Mouse (Mus musculus) c-Kit-negative CD71-positive TER-119-positive erythroid progenitor cells, embryonic 14.5 days (primary cell): ENCODE measurements around the gene Cdca3.
"Not testable (repeated sequence)": the region's sequence is repeated elsewhere in the genome, so short reads cannot be mapped to it uniquely, and the experiment has no call there.

Experiments used
- DNase-seq: peaks from one replicate; pipeline ENCODE4 v3.0.0-alpha.2; 2013; ENCODE audit warnings: low read depth, low spot score

The Cdca3 gene

DNA sequence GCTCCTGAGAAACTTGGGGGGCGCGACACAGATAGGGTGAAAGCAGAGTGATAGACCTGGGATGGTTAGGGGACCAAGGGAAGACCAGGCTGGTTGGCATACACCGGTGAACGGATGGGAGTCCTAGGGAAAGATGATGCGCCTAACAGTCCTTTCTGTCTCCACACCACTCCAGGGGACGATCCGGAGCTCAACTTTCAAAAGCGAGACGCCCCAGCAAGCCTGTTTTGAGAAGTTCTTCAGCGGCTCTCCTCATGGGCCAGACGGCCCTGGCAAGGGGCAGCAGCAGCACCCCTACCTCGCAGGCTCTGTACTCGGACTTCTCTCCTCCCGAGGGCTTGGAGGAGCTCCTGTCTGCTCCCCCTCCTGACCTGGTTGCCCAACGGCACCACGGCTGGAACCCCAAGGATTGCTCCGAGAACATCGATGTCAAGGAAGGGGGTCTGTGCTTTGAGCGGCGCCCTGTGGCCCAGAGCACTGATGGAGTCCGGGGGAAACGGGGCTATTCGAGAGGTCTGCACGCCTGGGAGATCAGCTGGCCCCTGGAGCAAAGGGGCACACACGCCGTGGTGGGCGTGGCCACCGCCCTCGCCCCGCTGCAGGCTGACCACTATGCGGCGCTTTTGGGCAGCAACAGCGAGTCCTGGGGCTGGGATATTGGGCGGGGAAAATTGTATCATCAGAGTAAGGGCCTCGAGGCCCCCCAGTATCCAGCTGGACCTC, 20.1 kb upstream of the Cdca3 start:
- peak; percentile 58 for DNase-seq

DNA sequence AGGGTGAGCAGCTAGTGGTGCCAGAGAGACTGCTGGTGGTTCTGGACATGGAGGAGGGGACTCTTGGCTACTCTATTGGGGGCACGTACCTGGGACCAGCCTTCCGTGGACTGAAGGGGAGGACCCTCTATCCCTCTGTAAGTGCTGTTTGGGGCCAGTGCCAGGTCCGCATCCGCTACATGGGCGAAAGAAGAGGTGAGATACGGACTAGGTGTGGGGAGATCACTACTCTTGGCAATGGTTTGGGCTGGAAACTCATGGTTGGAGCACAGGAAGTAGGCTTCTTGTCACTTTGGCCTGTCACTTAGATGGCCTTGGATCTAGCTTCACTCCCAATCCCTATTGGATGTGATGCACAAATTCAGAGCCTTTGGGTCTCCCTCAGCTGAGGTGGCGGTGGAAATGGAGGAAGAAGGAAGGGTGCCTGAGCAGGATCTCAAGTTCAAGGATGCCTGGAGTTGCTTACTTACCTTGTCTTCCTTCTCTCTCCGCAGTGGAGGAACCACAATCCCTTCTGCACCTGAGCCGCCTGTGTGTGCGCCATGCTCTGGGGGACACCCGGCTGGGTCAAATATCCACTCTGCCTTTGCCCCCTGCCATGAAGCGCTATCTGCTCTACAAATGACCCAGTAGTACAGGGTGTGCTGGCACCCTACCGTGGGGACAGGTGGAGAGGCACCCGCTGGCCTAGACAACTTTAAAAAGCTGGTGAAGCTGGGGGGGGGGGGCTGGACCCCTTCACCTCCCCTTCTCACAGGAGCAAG, 19.4 kb upstream of the Cdca3 start:
- DNase-seq: no peak

DNA sequence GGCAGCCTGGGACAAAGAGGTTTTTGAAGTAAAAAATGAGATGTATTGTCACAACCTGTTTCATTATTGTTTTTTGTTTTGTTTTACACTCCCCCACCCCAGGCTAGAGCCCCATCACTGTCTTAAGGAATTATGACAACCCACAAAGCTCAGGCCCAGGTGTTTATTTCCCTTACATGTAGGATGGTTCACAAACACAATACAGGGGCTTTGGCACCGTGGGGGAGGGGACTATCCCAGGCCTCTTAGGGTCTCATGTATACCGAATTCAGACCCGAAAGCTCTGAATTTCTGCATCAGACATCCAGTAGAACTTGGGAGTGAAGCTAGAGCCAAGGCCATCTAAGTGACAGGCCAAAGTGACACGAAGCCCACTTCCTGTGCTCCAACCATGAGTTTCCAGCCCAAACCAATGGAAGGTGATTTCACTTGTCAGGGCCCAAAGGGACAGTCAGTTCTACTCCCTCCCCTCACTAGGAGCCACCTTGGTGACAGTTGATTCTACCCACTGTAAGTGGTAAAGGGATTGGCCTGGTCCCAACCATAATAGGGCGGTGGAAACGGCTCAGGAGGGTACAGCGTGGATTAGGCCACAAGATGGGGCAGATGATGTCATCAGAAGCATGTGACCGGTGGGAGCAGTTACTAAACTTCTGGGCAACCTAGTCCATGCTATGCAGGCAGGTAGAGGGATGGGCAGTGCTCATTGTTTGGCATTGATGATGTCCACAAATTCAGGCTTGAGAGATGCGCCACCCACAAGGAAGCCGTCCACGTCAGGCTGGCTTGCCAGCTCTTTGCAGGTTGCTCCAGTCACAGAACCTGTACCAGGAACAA, 18.6 kb upstream of the Cdca3 start:
- not testable (repeated sequence) for DNase-seq

DNA sequence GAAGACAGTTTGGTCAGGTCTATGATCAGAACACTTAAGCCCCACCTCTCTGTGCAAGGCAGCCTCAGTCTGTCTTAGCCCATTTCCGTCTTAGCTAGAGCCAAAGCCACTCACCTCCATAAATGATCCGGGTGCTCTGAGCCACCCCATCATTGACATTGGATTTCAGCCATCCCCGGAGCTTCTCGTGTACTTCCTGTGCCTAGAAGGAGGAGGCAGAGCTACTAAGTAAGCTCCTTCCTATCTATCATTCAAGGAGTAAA, 18.0 kb upstream of the Cdca3 start:
- DNase-seq: no peak

DNA sequence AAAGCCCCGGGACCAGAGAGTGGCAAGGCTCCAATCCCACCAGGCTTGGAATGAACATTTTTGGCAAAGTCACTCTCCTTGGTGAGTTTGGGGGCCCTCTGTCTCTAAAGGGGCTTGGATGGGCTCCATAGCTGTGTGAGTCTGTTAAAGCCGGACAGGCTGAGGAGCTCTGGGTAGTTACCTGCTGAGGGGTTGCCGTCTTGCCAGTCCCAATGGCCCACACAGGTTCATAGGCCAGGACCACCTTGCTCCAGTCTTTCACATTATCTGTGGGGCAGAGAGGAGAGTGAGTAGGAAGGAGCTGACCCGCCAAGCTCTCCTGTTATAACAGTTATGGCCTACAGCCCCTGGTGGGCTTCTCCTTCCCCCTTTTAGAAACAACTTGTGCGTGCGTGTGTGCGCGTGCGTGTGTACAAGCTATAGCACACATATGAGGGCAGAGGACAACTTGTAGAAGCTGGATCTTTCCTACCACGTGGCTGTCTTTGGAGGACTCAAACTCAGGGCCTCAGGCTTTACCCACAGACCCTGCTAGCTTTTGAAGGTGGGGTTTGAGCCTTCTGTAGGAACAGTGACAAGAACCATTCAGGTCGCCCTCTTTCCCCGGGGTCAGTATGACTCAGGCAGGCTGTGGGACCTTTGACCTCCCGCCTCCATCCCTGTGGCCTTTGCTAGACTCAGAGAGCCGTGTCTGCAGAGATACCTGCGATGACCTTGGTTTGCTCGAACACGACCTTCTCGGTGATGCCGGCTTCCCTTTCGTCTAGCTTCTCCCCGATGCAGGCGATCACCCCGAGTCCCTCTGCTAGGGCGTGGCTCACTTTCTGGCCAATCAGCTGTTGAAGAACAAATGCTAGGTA, 17.4 kb upstream of the Cdca3 start:
- DNase-seq: no peak

DNA sequence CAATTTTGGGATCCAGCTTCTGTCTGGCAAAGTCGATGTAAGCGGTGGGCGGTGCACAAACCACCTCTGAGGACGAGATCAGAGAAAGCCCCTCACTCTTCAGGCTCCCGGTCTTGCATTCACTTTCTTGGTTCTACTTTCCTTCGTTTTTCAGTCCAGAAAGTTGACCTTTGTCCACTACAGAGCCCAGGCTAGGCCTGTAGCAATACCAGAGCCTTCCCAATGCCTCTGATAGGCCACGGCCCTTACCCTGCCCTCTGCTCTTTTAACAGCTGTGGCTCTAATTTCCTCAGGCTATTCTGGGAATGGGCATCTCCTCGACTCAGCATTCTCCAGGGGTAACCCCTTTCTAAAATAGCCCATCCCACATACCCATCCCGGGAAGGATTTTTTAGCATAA, 16.5 kb upstream of the Cdca3 start:
- DNase-seq: no peak

DNA sequence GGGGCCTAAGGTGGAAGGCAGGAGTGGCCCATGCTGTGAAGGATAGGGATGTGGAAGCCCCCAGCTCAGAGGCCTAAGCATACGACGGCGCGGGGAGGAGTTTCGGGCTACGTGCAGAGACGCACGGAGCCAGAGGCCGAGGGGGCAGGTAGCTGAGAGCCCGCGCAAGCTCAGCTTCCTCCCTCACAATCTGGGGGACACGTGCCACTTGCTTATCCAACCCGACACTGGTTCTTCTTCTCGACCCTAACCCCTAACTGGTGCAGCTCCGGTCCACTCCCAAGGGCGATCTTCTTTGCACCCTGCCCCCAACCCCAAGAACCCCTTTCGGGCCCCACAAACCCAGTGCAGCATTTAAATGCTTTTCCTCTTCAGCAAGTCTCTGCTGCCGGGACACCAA, 15.9 kb upstream of the Cdca3 start:
- DNase-seq: no peak

DNA sequence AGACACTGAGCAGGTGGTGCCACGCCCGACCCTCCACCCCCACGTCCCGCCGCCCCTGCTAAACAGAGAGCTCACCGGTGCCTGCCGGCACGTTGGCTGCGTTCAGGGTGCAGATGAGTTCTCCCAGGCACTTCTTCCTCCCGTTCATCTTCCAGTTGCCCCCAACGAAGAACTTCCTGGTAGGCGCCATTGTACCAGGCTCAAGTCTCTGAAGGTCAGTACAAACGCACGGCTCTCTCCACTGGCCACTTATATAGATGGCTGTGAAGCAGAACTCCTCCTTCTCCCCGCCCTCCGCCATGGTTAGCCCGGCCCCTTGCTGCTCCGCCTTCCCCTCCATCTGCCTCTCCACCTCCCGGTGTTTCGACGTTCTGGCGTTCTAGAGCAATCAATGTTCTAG, 15.4 kb upstream of the Cdca3 start, which contains the start of gene Tpi1:
Gene Tpi1, minus strand, starts transcription at position 364 of the 400 bp plus-strand sequence.
- DNase-seq: peak; percentile 66

DNA sequence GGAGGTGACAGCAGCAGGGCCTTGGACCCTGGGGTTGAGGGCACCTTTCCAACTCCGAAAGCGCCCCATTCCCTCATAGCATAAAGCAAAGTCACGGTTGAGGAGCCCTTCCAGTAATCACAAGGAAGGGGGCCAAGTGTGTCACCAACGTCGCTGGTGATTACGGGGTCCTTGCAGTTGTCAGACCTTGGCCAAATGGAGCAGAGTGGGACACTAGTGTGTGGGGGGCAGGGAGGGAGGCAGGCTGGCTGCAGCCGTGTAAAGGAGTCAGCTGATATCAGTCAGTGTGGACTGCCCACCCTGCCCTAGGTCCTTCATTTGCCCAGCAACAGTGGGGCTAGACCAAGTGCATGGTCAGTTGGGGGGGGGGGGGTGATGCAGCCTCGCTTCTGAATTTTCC, 14.9 kb upstream of the Cdca3 start:
- DNase-seq: no peak

DNA sequence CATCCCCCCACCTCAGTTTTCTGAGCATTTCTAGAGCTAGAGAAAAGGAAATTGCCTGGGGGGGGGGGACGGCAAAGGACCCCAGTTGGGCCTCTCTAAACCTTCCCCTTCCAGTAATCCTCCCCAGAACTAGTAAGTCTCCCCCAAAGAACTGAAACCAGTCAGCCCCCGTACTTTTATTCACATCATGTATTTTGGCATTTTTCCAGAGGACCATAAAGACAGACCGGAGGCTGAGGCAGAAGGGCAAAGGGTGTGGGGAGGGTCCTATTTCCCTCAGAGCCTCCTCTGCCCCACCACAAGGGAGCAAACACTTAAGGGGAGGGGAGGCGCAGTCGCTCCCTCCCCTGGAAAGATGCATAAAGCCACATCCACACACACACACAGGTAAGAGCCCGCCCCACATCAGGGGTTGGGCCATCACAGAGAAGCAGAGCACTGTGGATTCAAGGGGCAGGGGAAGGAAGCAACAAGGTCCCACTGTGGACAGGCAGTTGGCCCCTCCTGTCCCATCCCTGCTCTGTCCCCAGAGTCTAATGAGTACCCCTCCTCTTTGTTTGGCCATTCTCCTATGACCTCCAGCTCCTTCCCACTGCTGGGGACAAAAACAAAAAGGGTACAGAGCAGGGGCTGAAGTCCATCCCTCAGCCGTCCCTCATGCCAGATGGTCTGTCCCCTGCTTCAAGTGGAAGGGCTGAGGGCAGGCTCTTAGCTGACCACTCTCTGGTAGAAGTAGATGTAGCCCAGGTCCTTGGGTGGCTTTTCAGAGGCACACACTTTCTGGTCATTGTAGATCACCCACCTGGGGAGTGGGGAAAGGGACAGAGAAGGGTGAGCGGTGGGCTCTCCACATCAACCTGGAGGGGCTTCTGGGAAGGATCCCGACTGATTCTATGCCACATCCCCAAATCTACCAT, 14.2 kb upstream of the Cdca3 start:
- DNase-seq: no peak

DNA sequence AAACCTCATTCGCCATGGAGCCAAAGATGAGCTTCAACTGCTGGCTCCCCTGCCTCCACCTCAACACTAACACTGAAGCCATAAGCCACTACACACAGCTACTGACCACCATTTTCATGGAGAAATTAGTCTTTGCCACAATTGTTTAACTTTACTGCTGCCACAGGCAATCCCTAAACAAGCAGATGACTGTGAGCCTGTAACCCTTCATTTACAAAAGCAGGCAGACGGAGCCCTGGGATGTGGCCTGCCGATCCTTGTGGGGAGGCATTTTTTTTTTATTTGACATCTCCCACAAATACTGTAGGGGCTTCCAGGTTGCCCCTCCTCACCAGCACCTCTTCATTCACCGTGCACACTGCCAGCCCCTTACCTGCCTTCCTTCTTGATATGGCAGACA, 12.7 kb upstream of the Cdca3 start:
- no peak for DNase-seq

DNA sequence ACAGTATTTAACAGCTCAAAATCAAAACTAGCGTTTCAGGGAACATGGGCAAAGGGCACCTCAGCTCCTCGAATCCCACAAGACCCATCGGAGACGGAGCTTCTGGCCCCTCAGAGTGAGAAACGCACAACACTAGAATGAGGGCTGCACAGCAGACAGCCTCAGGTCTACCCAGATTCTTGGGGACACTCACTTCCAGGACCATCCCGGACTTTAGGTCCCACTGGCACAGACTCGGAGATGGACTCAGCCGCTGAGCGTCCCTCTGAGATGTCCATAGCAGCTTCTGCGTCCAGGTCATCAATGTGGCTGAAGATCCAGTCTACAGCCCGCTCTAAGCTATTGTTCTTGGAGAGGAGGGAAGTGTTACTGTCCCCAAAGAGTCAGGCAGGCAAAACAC, 12.2 kb upstream of the Cdca3 start:
- no peak for DNase-seq

DNA sequence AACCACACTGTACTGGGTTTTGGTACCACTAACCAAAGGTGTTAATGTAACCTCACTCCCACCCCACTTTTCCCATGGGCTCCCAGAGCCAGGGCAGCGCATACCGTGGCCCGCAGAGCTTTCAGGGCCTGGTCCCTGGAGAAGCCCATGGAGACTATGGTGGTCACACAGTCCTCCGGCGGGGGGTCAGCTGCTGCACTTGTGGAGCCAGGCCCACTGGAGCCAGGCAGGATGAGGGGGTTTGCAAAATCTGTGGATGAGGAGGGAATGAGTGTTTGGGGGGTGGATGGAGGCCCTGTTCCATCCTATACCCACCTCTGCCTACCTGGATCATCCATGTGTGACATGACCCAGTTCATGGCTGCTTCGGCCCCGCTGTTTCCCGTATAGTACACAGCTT, 11.8 kb upstream of the Cdca3 start:
- no peak for DNase-seq

DNA sequence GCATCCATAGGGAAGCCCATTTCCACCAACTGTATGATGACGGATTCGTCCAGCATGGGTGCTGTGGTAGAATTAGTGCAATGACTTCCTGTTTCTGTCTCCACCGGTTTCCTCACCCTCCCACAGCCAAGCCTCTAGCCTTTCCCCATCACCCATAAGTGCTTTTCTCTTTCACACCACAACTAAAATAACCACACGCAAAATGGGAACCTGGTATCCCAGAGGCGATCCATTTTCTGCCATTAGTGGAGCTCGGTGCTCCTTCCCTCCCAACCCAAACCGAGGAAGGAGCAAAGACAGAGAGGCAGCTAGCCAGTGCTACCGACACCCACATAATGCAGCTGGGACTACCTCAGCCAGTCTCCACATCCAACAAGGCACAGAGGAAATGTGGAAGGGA, 11.4 kb upstream of the Cdca3 start:
- DNase-seq: no peak

DNA sequence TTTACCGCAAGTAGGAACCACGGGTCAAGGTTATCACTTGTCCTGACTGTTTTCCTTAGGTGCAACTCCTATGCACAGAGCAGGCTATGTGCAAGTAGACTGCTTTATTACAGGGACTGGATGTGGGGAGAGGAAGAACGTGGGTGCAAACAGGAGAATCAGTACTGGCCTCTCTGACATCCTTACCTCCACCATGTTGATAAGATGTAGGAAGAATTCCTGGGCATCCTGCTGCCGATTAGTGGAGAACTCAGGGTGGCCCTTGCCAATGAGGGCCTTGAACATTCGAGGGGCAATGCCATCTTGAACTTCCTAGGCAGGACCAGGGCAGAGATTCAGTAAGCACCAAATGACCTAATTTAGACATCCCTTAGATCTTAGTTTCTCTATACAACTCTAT, 8.5 kb upstream of the Cdca3 start:
- DNase-seq: no peak

DNA sequence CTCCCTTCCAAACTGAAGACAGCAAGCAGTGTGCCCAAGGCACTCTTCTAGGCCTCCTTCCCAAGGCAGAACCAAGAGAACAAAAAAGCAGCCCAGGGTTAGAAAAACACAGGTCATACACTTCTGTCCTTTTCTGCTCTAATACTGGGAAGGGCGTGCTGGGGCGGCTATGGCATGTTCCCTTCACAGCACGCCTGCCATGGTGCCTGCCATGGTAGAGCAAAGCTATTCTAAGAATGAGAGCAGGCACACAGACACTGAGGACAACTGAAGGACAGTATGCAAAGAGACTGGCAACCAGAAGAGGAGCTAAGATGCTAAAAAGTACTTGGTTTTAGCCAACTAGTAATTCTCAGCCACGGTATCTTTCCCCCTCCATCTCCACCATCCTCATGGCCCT, 7.3 kb upstream of the Cdca3 start:
- DNase-seq: no peak

DNA sequence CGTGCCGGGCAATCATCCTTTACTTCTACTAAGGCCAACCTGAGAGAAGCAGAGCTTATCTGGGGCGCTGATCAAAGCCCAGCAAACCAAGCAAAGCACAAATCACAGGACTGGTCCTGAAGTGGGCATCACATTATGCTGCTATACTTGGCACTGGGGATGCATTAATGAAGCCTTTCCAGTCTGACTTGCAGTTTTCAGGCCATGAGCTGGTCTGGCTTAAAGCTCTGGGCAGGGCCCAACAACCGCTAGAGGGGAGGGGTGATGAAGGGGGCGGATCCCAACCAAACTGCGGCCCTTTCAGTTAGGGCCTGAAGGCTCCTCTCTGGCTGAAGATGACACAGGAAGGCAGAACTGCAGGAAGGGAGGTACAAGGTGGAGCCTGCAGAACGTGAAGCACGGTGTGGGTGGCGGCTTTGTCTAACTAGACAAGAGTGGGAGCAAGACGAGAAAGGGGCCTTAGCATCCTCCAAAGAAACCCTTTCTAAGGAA, 1.2 kb upstream of the Cdca3 start:
- no peak for DNase-seq

DNA sequence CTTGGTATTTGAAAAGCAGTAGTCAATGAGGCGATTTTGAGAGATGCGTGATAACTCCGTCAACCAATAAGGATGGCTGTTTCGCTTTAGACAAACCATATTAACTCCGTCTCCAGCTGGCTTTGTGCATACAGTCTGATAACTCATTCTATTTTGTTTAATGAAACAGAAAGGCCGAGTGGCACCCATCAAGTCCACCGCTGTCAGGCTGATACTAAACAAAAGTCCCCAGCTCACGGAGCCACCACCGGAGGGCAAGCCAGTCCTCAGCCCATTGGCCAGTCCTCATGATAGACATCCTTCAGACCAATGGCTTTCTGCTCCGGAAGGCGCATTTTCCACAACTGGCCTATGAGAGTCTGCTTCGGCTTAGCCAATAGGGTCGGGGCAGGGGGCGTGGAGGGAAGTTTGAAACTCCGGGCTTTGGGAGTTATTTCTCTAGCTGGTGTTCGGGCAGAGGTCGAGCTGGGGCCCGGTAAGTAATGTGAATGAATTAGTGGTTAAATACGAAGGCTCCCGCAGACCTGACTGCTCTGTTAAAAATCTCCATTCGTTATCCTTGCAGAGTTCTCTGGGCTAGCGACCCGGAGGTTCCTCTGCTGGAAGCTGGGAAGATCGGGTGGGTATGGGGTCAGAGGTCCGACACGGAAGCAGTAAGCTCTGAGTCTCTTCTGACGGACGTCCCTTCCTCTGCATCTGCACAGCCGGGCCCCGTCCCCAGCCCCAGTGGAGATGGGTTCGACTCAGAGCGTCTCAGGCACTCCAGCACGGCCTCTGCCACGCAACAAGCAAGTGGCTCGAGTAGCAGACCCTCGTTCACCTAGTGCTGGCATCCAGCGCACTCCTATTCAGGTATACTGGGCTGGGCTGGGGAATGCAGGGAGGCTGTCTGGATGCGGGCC, 703 bp downstream of the Cdca3 start:
- peak; percentile 91 for DNase-seq

DNA sequence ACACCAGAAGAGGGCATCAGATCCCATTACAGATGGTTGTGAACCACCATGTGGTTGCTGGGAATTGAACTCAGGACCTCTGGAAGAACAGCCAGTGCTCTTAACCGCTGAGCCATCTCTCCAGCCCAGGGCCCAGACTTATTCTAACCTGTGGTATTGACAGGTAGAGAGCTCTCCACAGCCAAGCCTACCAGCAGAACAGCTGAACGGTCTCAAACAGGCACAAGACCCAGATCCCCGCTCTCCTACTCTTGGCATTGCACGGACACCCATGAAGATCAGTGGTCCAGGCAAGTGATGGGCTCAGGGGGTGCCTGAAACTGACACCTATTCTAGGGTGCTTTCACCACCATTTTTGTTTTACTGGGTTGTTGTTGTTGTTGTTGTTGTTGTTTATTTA, 1.9 kb downstream of the Cdca3 start:
- not testable (repeated sequence) for DNase-seq
